Mouse (Mus musculus): ENCODE measurements around the gene Slc25a35.
"Not testable (repeated sequence)": the region's sequence is repeated elsewhere in the genome, so short reads cannot be mapped to it uniquely, and the experiment has no call there.

Slc25a35 gene

GRCm38 (mm10) chr11:68967337-68968282 is at the start of gene Slc25a35:
Slc25a35 (plus strand) TSS chr11:68968131.
- DNase-seq (ENCODE audit: low spot score in 2 of 2) = peak; percentile 86 to 91

GRCm38 (mm10) chr11:68923191-68923590 is 44.7 kb upstream of the Slc25a35 start:
- DNase-seq (ENCODE audit: low spot score in 2 of 2) = no peak

- DNase-seq (ENCODE audit: low spot score in 2 of 2) = no peak
These were observed 43.2 kb upstream of the Slc25a35 start for GRCm38 (mm10) chr11:68924749-68925148.

- DNase-seq (ENCODE audit: low spot score in 2 of 2) = no peak
These were observed 41.0 kb upstream of the Slc25a35 start, which contains the start of gene Odf4 for GRCm38 (mm10) chr11:68926981-68927380. Odf4 (minus strand) TSS chr11:68927081.

- DNase-seq (ENCODE audit: low spot score in 2 of 2) = no peak
These were observed 38.0 kb upstream of the Slc25a35 start for GRCm38 (mm10) chr11:68929947-68930346.

GRCm38 (mm10) chr11:68933885-68934507 is 33.9 kb upstream of the Slc25a35 start:
- DNase-seq (ENCODE audit: low spot score in 2 of 2) = no peak

GRCm38 (mm10) chr11:68936951-68937350 is 31.0 kb upstream of the Slc25a35 start:
- not testable (repeated sequence) for DNase-seq (ENCODE audit: low spot score in 2 of 2)

- peak; percentile 76 to 88 for DNase-seq (ENCODE audit: low spot score in 2 of 2)
These were observed 28.3 kb upstream of the Slc25a35 start for GRCm38 (mm10) chr11:68939451-68940304.

- no peak for DNase-seq (ENCODE audit: low spot score in 2 of 2)
These were observed 27.4 kb upstream of the Slc25a35 start for GRCm38 (mm10) chr11:68940516-68940915.

- DNase-seq (ENCODE audit: low spot score in 2 of 2) = no peak
These were observed 25.2 kb upstream of the Slc25a35 start for GRCm38 (mm10) chr11:68942731-68943130.

- DNase-seq (ENCODE audit: low spot score in 2 of 2) = no peak
These were observed 22.7 kb upstream of the Slc25a35 start for GRCm38 (mm10) chr11:68945245-68945644.

GRCm38 (mm10) chr11:68946001-68946400 is 21.9 kb upstream of the Slc25a35 start:
- DNase-seq (ENCODE audit: low spot score in 2 of 2) = no peak

- DNase-seq (ENCODE audit: low spot score in 2 of 2) = no peak
These were observed 21.0 kb upstream of the Slc25a35 start for GRCm38 (mm10) chr11:68946806-68947440.

- DNase-seq (ENCODE audit: low spot score in 2 of 2) = no peak
These were observed 20.4 kb upstream of the Slc25a35 start for GRCm38 (mm10) chr11:68947542-68947993.

- DNase-seq (ENCODE audit: low spot score in 2 of 2) = no peak
These were observed 14.0 kb upstream of the Slc25a35 start for GRCm38 (mm10) chr11:68953903-68954302.

- DNase-seq (ENCODE audit: low spot score in 2 of 2) = no peak
These were observed 13.5 kb upstream of the Slc25a35 start for GRCm38 (mm10) chr11:68954408-68954807.

GRCm38 (mm10) chr11:68955473-68955872 is 12.5 kb upstream of the Slc25a35 start:
- DNase-seq (ENCODE audit: low spot score in 2 of 2) = no peak

- DNase-seq (ENCODE audit: low spot score in 2 of 2) = no peak
These were observed 11.8 kb upstream of the Slc25a35 start for GRCm38 (mm10) chr11:68956107-68956506.

- DNase-seq (ENCODE audit: low spot score in 2 of 2) = no peak
These were observed 11.2 kb upstream of the Slc25a35 start for GRCm38 (mm10) chr11:68956697-68957096.

- no peak for DNase-seq (ENCODE audit: low spot score in 2 of 2)
These were observed 10.6 kb upstream of the Slc25a35 start, which contains the start of gene Arhgef15 for GRCm38 (mm10) chr11:68957308-68957707. Arhgef15 (minus strand) TSS chr11:68957480.

- no peak for DNase-seq (ENCODE audit: low spot score in 2 of 2)
These were observed 10.0 kb upstream of the Slc25a35 start for GRCm38 (mm10) chr11:68957971-68958370.

Measured in urinary bladder, postnatal 36 days (tissue).